Mouse (Mus musculus) layer of hippocampus, adult 18-20 months (tissue): Measurements from ENCODE around the gene Nisch. TPM values are rescaled to one million over a fixed set of nuclear protein-coding genes. Genes with fewer than 3 reads are reported as not detected.

Experiments used
- DNase-seq, 2 experiments: peaks; one replicate each; pipeline ENCODE4 v3.0.0; 2022; ENCODE audit warnings: low spot score in 2 of 2
- total RNA-seq, 2 experiments: library from RNA; stranded (reverse); gene quantifications; 2 replicates each; pipeline ENCODE4 v1.2.3; 2021

Nisch gene
- total RNA-seq, 2 experiments from 2014 or later = 434 to 437 TPM

DNA sequence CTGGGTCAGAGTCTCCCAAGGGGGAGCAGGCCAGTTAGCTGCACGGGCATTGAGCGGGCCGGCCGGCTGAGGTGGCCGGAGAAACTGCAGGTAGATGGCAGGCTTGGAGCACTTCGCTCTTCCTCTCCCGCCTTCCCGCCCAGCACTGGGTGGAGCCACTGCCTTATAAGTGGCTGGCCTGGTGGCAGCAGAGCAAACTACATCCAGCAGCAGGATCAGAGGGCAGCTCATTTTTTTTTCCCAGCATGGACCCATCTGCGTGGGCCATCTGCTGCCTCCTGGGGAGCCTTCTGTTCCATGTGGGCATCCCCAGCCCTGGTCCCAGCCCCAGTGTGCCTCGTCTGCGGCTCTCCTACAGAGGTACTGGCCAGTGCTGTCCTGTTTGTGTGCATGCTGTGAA is 920 bp upstream of the Nisch start, which contains the start of gene Sema3g:
Gene Sema3g, plus strand, starts transcription at position 195 of the 400 bp plus-strand sequence.
- no peak for DNase-seq

DNA sequence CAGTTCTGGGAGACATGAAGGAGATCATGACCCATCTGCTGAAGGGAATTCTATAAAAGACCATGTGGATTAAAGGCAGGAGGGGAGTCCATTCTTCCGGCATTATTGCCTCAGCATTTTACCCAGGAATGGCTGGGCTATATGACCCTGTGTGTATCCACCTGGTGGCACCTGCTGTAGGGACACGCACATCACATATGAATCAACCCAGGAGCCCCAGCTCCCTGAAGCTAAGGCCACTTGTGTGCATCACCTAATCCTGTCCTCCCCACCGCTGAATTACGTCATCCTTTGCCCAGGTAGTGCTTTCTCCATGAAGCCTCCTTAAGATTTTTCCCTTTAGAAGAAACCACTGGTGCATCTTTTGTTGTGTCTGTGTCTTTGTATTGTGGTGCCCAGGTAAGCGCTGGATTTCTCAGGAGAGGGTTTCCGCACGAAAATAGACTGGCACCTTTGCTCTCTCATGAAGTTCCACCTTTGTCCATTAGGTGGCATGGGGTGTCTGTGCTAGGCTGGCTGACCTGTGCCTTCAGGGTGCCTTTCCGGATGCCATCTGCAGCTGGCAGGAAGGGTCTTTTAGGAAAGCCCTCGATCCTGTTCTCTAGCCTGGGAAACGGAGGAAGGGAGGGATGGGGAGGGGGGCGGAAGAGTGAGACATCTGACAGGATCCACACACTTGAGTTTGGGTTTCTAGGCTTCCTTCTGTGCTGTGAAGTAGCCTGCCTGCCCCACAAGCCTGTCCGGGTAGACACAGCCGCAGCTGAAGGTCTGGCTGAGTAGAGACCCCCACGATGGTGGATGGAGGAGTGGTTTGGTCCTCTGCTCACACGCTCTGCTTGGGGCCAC is 1.4 kb downstream of the Nisch start:
- peak in 1 of 2 experiments; percentile 74 for DNase-seq

DNA sequence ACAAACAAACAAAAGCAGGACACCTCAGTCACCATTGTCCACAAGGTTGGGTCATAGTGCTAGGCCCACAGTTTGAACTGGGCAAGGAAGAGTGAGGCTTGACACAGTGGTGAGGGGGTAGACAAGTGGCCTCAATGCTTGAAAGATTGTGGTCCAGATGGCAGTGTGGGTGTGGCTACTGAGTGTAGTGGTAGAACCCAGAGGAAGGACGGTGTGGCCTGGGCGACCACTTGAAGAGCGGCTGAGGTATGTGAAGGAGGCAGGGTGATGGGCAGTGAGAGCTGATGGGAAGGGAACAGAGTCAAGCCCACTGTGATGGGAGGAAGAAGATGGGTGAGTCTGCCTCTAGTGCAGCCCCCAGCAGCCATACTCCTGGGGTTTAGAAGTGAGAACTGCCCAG is 2.1 kb downstream of the Nisch start:
- DNase-seq = no peak

DNA sequence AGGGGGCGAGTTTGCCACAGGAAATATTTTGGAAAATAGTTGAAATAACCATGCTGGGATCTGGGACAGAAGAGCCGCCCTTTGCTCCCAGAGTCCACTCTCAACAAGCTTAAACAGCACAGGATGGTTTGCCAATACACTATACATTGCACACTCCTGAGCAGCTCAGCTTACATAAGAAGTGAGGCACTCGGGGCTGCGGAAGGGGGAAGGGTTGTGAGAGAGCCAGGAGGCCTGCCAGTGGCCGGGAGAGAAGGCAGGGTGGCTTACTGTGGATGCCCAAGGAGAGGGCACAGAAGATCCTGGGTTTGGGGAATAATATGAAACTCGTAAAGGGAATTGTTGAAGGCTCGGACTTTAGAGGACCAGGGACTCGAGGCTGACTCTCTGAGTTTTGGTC is 2.9 kb downstream of the Nisch start:
- no peak for DNase-seq

DNA sequence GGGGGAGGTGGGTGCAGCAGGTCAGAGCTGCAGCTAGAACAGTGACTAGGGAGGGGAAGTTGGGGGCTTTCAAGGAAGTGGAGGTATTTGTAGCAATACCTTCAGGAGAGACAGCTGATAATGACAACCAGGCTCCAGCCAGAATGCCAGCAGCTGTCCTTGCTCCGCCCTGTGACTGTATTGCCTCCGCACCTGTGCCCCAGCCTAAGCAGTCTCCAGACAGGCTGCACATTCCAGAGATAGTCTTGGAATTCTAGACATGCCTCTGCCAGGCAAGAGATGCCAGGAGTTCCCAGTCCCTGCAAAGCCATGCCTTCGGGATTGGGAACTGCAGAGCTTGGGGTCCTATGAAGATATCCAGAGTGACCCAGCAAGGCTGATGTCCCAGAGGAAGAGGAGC is 4.2 kb downstream of the Nisch start:
- DNase-seq = no peak

DNA sequence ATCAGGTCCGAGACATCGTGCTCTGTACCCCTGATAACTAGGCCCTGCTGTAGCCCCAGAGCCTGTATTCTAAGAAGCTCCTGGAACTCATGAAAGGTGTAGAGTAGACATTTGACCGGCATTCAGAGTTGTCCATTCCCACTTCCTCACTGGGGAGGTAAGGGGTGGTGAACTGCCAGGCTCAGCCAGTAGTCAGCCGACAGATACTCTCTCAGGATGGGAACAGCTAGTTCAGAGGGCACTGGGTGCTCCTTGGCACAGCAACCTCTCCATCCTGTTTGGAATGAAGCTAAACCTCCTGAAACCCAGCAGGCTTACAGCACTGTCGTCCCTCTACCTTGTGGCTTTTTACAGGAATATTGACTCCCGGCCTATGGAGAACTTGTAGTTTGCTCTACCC is 4.9 kb downstream of the Nisch start:
- DNase-seq = no peak

DNA sequence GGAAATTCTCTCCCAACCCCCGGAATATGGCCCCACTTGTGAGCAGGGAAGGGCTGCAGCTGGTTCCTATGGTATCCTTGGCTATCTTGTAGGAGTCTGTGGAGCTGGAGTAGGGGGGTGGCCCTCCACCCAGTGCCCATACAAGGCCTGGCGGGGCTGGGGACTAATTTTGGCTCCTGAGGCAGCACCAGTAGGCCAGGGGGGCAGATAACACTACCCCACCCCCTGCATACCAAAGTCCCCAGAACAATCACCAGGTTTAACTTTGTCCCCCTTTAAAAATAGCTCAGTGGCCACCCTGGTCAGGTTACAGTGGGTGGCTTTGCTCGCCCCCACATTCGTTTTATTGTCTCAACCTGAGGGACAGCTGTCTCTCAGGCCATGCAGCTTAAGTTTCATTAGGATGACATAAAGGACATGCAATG is 7.6 kb downstream of the Nisch start:
- DNase-seq = no peak

DNA sequence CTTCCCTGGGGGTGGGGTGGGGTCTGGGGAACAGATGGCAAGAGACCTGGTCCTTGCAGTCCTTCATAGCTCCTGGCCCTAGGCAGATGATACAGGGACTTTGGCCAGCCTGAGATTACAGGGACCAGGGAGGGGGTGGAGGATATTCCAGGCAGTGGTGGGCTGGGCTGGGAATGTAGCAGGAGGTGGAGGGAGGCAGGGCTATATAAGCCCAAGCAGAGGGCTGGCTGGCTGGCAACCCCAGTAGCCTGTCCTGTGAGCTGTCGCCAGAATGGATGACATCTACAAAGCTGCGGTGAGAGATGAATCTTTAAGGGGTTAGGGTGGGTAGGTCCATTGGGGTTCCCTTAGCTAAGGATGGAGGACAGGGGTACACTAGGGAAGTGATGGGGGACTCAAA is 8.7 kb downstream of the Nisch start, which contains the start of gene Tnnc1:
Gene Tnnc1, plus strand, starts transcription at position 229 of the 400 bp plus-strand sequence.
- DNase-seq = no peak

DNA sequence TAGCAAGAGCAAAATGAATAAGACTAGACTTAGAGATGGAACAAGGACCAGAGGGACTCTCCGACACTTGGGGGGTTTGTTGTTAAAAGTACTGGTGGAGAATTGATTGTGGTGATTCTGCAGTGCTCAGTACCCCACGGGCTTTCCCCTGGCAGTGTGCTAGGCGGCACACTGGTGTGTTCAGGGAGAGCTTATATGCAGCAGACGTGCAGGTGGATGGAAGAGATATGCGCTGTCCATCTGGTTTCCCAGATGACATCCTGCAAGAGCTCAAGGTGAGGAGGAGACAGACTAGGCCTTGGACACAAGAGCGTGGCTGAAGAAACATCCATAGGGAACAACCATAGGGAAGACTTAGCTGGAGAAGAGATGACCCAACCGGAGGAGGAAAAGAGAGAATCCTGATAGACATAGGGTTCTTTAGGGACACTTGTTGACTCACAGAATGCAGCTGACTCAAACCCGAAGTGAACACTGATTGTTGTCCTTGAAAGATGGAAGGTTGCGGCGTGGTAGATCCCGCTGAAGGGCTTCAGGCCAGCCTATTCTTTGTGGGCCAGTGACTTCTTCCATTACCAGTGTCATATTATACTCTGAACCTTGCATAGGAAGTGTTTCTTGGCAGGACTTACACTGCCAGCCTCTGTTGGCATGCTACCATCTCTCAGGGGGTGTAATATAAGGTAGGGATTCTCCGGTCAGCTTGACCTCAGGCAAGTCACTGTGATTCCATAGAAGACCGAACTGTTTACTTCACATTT is 9.5 kb downstream of the Nisch start:
- no peak for DNase-seq

DNA sequence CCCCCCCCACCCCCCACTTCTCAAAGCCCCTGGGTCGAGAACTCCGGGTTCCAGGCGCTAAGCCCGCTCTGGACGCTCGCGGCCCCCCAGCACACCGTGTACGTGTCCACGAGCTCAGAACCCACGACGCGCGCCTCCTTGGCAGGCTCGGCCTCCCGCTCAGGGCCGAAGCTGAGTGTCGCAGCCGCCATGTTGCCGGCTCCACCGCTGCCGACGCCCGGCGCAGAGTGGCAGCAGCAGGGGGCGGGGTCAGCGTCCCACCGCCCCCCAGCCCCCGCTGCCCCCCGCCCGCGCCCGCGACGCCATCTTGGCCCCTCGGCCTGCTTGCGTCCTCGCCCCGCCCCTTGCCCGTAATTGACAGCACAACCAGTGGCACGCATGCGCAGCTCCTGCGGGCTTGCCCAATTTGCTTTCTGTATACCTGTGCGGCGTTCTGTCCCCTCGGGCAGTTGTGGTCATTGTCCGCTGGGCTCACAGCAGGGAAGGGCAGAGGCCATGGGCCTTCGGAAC is 10.2 kb downstream of the Nisch start:
- peak; percentile 88 to 96 for DNase-seq

DNA sequence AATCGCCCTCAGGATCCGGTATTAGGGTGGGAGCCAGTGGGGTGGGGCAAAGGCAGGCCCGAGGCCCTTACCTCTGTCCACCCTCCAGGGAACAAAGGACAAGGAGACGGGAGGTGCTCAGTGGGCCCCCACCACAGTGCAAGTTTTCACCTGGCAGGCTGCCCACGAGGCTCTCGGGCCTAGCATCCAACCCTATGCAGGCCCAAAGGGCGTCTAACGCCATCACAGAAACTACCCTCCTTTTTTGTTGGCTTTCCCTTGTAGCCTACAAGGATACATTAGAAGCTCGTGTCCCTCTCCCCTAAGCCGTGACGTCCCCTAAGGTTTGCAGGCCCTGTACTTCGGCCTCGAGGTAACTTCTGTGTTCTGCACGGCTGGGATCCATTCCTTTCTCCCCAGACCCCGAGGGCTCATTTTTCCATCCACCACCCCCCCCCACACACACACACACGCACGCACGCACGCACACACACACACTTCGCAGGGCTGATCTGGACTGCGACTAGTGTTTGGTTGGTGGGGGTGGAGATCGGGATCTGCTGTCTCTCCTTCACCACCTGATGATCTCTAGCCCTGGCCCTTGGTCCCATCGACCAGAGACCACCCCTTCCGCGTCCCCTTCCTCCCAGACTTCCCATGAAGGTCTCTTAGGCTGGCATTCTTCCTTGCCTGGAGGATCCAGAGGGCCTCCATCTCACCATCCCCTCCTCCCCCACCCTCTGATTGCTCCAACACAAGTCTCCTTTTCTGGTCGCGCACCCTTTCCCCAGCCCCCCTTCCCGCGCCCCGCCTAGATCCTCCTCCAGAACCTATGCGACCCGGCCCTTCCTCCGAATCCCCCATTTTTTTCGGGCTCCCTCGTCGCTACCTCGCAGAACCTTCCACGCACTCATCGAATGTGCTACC is 10.9 kb downstream of the Nisch start:
- peak in 1 of 2 experiments; percentile 50 for DNase-seq

DNA sequence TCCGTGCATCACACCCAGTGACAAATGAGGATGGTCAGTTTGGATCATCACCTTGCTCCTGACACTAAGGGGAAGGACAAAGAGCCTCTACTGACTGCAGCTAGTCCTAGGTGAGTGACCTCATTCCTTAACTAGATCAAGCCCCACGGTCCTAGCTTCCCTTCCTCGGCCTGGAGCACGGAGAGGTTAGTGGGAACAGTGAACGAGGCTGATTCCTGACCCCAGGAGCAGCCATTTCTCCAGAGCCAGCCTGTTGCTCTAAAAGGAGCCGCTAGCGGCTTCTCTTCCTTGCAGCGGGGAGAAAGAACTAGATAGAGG is 11.5 kb downstream of the Nisch start:
- no peak for DNase-seq

DNA sequence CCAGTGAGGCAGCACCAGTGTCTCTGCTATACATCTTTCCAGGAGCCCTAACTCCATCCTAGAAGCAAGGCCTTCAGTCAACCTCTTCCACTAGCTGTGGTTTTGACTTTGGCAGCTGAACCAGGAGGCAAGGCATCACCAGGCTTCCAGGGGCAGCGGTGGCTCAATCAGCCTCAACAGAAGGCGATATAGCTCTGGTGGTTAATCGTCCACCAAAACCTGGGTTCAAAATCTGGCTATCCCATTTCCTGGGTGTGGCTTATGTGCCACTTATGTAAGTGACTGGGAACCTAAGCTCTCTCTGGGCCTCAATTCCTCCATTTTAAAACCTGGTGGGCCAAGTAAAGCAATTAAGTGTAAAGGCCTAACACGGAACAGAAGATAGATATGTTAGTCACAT is 11.9 kb downstream of the Nisch start:
- DNase-seq = no peak

DNA sequence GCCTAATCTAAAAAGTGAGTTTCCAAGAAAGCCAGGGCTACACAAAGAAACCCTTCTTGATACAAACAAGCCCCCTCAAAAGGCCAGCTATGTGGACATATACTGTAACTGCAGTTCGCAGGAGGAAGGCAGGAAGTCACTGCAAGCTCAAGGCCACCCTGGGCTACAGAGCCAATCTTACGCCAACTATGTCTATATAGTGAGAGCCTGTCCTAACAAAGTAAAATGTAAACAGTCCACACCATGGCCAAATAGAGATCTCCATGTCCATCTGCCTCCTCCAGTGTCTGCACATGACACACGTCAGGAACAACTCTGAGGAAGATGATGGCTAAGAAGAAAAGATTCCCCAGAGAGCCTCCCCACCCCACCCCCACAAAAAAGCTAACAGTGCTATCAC is 16.7 kb downstream of the Nisch start:
- no peak for DNase-seq

DNA sequence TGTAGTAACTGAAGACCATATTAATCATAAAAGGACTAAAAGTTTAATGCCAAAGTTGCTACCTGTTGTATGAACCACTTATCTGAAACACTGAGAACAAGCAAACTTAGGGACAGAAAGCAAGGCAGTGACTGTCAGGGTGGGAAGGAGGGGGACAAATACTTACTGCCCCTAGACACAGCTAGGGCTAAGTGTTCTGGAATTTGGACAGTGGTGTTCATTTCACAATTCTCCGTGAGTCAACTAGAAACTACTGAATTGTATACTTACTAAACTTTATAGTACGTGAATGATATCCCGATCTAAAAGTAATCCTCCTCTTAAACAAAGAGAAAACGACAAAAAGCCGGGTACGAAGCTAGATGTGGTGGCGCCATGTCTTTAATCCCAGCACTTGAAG is 17.1 kb downstream of the Nisch start:
- no peak for DNase-seq

DNA sequence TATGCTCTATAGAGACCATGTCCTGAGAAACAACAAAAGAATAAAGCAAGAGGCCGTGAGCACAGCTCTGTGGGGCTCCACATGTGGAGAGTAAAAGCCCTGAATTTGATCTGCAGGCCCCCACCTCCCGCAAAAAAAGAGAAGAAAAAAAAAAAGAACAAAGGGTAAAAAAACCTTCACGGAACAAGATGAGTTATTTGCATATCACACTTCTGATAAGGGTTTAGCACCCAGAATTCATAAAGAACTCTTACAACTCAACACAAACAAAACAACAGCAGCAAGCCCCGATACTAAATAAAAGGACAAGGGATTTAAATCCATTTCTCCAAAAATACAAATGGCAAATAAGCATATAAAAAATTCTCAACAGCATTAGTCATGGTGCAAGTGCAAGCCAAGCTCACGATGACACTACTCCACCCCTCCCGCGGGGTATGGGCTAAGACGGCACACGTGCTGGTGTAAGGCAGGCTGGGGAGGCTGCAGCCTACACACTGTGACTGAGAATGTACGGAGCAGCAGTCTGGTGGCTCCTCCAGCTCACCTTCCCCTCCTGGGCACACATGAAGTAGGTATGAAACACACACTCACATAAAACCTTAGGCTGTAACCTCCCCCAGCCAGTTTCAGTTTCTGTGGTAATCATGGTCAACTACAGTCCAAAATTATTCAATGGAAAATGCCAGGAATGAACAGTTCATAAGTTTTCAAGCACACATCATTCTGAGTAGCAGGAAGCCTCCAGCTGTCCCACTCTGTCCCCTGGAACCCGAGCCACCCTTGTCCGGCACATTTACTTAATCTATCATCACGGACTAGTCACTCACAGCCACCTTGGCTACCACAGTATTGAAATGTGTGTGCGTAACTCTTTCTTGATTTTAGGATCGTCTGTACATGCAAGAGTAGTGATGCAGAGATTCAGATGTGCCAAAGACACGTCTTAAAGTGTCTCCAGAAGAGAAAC is 18.9 kb downstream of the Nisch start:
- peak in 1 of 2 experiments; percentile 59 for DNase-seq

DNA sequence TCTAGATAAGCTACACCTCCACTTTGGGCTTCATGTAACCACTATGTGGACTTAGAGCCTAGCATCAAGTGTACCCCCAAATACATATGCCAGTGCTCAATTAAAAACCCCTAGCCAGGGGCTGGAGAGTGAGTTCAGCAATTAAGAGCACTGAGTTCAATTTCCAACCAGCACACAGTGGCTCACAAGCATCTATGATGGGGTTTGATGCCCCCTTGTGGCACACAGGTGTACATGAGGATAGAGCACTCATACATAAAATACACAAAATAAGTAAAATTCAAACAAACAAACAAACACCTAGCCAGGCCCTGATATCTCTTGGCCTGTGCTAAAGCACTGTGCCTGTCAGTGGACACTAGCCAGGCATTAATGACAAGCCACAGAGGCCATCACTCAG is 20.8 kb downstream of the Nisch start:
- DNase-seq = peak in 1 of 2 experiments; percentile 63

DNA sequence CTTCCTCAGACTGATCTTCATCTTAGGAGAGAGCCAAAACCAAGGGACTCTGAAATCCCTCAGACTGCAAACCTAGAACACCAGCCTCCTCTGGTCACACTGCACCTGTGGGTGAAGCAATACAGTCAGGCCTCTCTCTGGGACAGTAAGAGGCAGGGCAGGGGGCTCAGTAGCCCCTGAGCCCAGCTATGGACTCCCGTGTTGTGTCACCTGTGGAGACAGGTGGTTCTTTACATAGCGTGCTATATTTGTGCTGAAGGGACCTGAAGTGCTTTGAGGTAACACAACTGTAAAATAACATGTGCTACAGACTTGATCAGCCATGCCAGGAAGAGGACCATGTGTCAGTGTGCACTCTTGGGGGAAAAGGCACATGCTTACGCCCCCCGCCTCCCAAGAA is 21.2 kb downstream of the Nisch start:
- no peak for DNase-seq

DNA sequence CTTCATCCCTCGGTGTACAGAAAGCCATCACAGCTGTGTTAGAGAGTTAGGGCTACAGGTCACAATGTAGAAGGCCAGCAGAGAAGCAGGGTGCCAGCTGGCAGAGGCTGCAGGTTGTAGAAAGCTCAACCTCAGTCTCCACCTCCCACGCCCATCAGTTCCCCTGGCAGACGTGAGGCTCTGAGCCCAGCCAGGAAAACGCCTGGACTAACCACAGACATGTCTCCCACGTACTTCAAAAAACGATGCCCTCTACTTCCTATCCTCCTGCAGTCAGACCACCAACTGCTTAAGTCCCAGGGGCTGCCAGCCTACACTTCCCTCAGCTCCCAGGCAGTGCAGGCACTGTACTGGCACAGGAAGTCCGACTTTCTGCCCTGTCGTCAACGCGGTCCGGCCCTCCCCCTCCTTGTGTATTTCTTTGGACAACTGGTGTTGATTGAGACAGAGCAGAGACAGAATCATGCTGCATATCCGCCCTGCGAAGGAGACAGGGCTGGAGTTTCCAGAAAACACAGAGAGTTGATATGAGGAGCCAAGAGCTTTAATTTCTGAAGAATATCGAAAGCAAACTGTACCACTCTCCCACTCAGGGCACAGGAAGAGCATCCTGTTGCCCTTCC is 21.7 kb downstream of the Nisch start:
- no peak for DNase-seq

DNA sequence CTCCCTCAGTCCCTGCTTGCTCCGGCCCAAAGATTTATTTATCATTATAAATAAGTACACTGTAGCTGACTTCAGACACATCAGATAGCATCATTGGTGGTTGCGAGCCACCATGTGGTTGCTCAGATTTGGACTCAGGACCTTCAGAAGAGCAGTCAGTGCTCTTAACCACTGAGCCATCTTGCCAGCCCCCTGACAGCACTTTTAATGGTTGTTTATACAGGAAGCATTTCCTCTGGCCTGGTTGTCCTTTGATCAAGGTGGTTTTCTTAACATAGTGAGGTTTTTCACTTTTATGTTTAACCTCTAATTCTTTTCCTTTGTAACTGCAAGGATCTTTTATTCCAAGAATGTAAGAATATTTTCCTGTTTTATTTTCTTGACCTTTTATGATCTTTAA is 22.3 kb downstream of the Nisch start:
- DNase-seq = no peak
